Mouse (Mus musculus): ENCODE data around the gene Foxf2. TPM values are rescaled to one million over a fixed set of nuclear protein-coding genes. Genes with fewer than 3 reads are reported as not detected.

Foxf2 gene
- total and polyA plus RNA-seq, 2 experiments from 2014 or later: not detected

DNA sequence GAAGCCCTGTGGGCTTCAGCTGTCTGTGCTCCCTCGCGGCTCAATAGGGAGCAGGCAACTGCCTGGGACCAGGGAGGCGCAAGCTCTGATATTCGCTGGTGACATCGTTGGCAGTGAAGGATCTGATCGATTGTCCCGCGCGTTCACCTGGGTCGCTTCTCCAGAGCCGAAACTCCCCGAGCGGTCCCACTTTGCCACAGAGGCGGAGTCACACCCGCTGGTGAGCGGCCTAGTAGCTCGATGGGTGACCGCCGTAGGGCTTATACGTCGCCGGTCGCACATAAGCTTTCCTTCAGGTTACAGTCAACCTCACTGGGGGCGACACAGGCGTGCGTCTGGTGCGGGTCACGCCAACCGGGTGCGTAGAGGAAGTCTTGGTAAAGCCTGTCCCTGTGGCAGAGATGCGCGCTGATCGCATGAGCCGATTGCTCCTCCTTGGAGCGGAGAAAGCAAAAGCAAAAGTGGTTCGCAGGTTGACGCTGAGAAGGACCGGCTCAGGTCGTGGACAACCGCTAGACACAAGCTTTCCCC is 3.8 kb downstream of the Foxf2 start:
- Histone ChIP-seq H3K36me3 (replicated peaks; ENCODE audit: control insufficient read depth, insufficient read depth, low read length) (no peaks in the 10 kb centered on the region), H3K4me3 (ENCODE audit: low read depth, low read length) (peak overlapping the region; percentile 59), H3K4me1 (ENCODE audit: control insufficient read depth, insufficient read depth) (peaks cover 19% of the 10 kb centered on the region; the same call in 1 of the 2 replicates), H3K27me3 (ENCODE audit: control insufficient read depth, insufficient read depth, low read length) (peaks cover 88% of the 10 kb centered on the region), H3K4me2 (ENCODE audit: low read depth, low read length) (peak overlapping the region; percentile 88), H3K9ac (replicated peaks; ENCODE audit: low read depth, low read length) (0 out of 2 replicates have a peak overlapping the region, but pooled peaks have one; percentile 14), H3K9me3 (replicated peaks; ENCODE audit: control insufficient read depth, low read length) (no peaks in the 10 kb centered on the region), H3K27ac (ENCODE audit: low read depth) (no peak overlapping the region)
- DNase-seq (ENCODE audit: low spot score) (no peak), ATAC-seq (ENCODE audit: insufficient read depth, low read depth) (no peak)
- no peak for TF ChIP-seq CTCF (IDR thresholded peaks at IDR 0.05; ENCODE audit: low read depth)
- 2% methylated on average over 40 of the region's 40 CpGs for WGBS

DNA sequence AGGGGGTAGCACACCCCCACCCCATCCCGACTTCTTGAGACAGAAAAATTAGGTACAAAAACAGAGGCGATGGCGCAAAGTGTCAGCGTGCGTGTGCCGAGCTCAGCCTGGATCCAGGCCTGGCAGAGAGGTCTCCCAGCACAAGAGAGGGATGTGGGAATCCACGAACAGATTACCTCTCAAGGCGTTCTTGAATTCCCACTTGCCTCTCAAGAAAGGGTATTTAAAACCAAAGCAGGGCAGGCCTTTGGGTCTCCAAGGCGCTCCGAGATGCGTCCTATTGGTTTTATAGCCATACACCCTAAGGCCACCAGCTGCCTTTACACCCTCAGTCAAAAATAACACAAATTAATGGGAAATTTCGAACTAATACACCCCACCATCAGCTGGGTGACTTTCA is 4.4 kb downstream of the Foxf2 start:
- peak overlapping the region; percentile 59 for H3K4me3 ChIP-seq (ENCODE audit: low read depth, low read length)
- H3K27ac ChIP-seq (ENCODE audit: low read depth): no peak overlapping the region
- peak overlapping the region; percentile 88 for H3K4me2 ChIP-seq (ENCODE audit: low read depth, low read length)
- H3K27me3 ChIP-seq (ENCODE audit: control insufficient read depth, insufficient read depth, low read length): peaks cover 81% of the 10 kb centered on the region
- ATAC-seq (ENCODE audit: insufficient read depth, low read depth) (no peak), DNase-seq (ENCODE audit: low spot score) (no peak)
- 18% methylated on average over 12 of the region's 12 CpGs for WGBS
- no peaks in the 10 kb centered on the region for H3K9me3 ChIP-seq (replicated peaks; ENCODE audit: control insufficient read depth, low read length)
- H3K4me1 ChIP-seq (ENCODE audit: control insufficient read depth, insufficient read depth): peaks cover 16% of the 10 kb centered on the region; the same call in 1 of the 2 replicates
- H3K36me3 ChIP-seq (replicated peaks; ENCODE audit: control insufficient read depth, insufficient read depth, low read length): no peaks in the 10 kb centered on the region
- TF ChIP-seq EP300 (IDR thresholded peaks at IDR 0.05; ENCODE audit: low read depth) (no peak), CTCF (IDR thresholded peaks at IDR 0.05; ENCODE audit: low read depth) (no peak)
- no peak overlapping the region for H3K9ac ChIP-seq (replicated peaks; ENCODE audit: low read depth, low read length)

DNA sequence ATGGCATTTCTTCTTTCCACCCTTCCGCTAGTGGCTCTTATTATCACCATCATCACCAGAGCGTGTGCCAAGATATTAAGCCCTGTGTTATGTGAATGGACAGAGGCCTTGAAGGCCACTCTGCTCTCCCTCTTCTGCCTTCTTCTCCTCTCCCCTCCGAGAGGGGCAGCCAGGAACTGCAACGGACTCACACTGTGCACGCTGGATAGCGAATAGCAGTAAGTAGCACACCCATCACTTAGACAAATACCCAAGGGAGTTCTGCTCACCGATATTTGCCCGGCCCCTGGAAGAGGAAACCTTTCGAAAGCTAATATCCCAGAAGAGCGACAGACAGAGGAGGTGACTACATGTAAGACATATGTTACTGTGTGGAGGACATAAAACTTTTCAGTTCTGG is 4.9 kb downstream of the Foxf2 start:
- DNase-seq (ENCODE audit: low spot score) (no peak), ATAC-seq (ENCODE audit: insufficient read depth, low read depth) (no peak)

DNA sequence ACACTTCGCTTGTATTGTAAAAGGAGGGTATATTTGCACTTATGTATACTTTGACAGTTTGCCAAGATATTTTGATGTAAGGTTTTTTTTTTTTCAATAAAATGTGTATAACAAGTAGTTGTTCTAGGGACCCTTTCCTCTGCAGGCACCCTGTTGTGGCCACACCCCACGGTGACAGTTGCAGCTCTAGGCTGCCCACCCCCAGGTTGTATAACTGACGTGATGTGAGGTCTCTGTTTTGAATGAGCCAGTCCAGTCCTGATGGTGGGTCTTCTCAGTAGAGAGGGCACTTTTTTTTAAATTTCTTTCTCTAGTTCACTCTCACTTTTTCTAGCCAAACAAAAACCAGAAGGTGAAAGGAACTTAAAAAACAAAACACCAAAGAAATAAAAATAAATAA is 5.7 kb downstream of the Foxf2 start:
- ATAC-seq (ENCODE audit: insufficient read depth, low read depth) (no peak), DNase-seq (ENCODE audit: low spot score) (no peak)
- Histone ChIP-seq H3K4me1 (ENCODE audit: control insufficient read depth, insufficient read depth) (peaks cover 9% of the 10 kb centered on the region; the same call in 1 of the 2 replicates), H3K27ac (ENCODE audit: low read depth) (no peak overlapping the region), H3K27me3 (ENCODE audit: control insufficient read depth, insufficient read depth, low read length) (peaks cover 69% of the 10 kb centered on the region), H3K4me2 (ENCODE audit: low read depth, low read length) (no peak overlapping the region), H3K36me3 (replicated peaks; ENCODE audit: control insufficient read depth, insufficient read depth, low read length) (no peaks in the 10 kb centered on the region), H3K4me3 (ENCODE audit: low read depth, low read length) (no peak overlapping the region), H3K9ac (replicated peaks; ENCODE audit: low read depth, low read length) (no peak overlapping the region), H3K9me3 (replicated peaks; ENCODE audit: control insufficient read depth, low read length) (no peaks in the 10 kb centered on the region)
- no peak for TF ChIP-seq EP300 (IDR thresholded peaks at IDR 0.05; ENCODE audit: low read depth)
- no peak for TF ChIP-seq CTCF (IDR thresholded peaks at IDR 0.05; ENCODE audit: low read depth)
- WGBS: 37% methylated on average over 3 of the region's 3 CpGs

More for the DNA sequence above, 4.9 kb downstream of the Foxf2 start:
- no peak for TF ChIP-seq EP300 (IDR thresholded peaks at IDR 0.05; ENCODE audit: low read depth)
- no peak for TF ChIP-seq CTCF (IDR thresholded peaks at IDR 0.05; ENCODE audit: low read depth)
- H3K27ac ChIP-seq (ENCODE audit: low read depth): no peak overlapping the region
- H3K4me1 ChIP-seq (ENCODE audit: control insufficient read depth, insufficient read depth): peaks cover 14% of the 10 kb centered on the region; the same call in 1 of the 2 replicates
- WGBS: 10% methylated on average over 10 of the region's 10 CpGs
- H3K9me3 ChIP-seq (replicated peaks; ENCODE audit: control insufficient read depth, low read length): no peaks in the 10 kb centered on the region
- H3K27me3 ChIP-seq (ENCODE audit: control insufficient read depth, insufficient read depth, low read length): peaks cover 76% of the 10 kb centered on the region
- H3K9ac ChIP-seq (replicated peaks; ENCODE audit: low read depth, low read length): no peak overlapping the region
- no peak overlapping the region for H3K4me3 ChIP-seq (ENCODE audit: low read depth, low read length)
- no peaks in the 10 kb centered on the region for H3K36me3 ChIP-seq (replicated peaks; ENCODE audit: control insufficient read depth, insufficient read depth, low read length)
- no peak overlapping the region for H3K4me2 ChIP-seq (ENCODE audit: low read depth, low read length)

DNA sequence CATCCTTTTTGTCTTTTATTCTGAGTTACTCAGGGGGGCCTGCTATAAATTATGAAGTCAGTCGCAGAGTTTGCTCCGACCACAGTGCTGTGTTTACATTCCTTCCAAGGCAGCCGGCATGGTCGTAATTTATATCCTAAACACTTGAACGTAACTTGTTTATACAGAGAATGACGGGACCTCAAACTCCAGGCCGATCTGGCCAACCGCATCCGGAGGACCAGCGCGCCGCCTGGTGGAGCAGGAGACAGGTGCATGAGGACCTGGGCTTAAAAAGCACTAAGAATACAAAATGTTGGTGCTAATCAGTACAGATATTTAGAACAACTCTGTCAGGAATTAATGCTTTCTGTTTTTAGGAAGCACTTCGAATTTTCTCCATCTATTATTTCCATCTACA is 6.8 kb downstream of the Foxf2 start:
- under 1% methylated on average over 13 of the region's 13 CpGs for WGBS
- Histone ChIP-seq H3K9ac (replicated peaks; ENCODE audit: low read depth, low read length) (no peak overlapping the region), H3K27me3 (ENCODE audit: control insufficient read depth, insufficient read depth, low read length) (peaks cover 57% of the 10 kb centered on the region), H3K27ac (ENCODE audit: low read depth) (no peak overlapping the region), H3K4me3 (ENCODE audit: low read depth, low read length) (no peak overlapping the region), H3K36me3 (replicated peaks; ENCODE audit: control insufficient read depth, insufficient read depth, low read length) (no peaks in the 10 kb centered on the region), H3K9me3 (replicated peaks; ENCODE audit: control insufficient read depth, low read length) (no peaks in the 10 kb centered on the region), H3K4me1 (ENCODE audit: control insufficient read depth, insufficient read depth) (peaks cover 9% of the 10 kb centered on the region; the same call in 1 of the 2 replicates), H3K4me2 (ENCODE audit: low read depth, low read length) (no peak overlapping the region)
- DNase-seq (ENCODE audit: low spot score) (peak; percentile 56), ATAC-seq (ENCODE audit: insufficient read depth, low read depth) (no peak)
- TF ChIP-seq EP300 (IDR thresholded peaks at IDR 0.05; ENCODE audit: low read depth) (no peak), CTCF (IDR thresholded peaks at IDR 0.05; ENCODE audit: low read depth) (peak; percentile 85)

DNA sequence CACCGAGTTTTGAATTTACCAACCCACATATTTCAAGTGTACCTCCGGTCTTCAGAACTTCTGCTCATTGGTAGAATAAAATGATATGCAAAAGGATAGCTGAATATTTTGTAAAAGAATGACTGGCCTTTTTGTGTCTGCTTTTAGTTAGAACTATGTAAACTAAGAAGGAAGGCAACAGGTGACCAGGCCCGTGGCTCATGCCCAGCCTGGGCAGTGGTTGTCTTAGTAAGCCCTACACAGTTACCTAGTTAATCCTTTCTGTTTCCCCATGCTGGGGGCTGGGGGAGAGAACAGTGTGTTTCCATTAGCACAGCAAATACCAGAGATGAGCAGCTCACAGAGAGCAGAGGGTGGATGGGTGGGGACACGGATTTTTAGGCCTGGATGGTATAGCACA is 7.6 kb downstream of the Foxf2 start:
- H3K9ac ChIP-seq (replicated peaks; ENCODE audit: low read depth, low read length): no peak overlapping the region
- no peaks in the 10 kb centered on the region for H3K36me3 ChIP-seq (replicated peaks; ENCODE audit: control insufficient read depth, insufficient read depth, low read length)
- no peak overlapping the region for H3K4me3 ChIP-seq (ENCODE audit: low read depth, low read length)
- 82% methylated on average over 4 of the region's 4 CpGs for WGBS
- H3K4me1 ChIP-seq (ENCODE audit: control insufficient read depth, insufficient read depth): peaks cover 9% of the 10 kb centered on the region; the same call in 1 of the 2 replicates
- TF ChIP-seq EP300 (IDR thresholded peaks at IDR 0.05; ENCODE audit: low read depth) (no peak), CTCF (IDR thresholded peaks at IDR 0.05; ENCODE audit: low read depth) (no peak)
- ATAC-seq (ENCODE audit: insufficient read depth, low read depth) (no peak), DNase-seq (ENCODE audit: low spot score) (no peak)
- H3K27ac ChIP-seq (ENCODE audit: low read depth): no peak overlapping the region
- peaks cover 49% of the 10 kb centered on the region for H3K27me3 ChIP-seq (ENCODE audit: control insufficient read depth, insufficient read depth, low read length)
- no peaks in the 10 kb centered on the region for H3K9me3 ChIP-seq (replicated peaks; ENCODE audit: control insufficient read depth, low read length)
- H3K4me2 ChIP-seq (ENCODE audit: low read depth, low read length): no peak overlapping the region

All from heart, postnatal 0 days (tissue).